Mouse (Mus musculus) heart, adult 2 months (tissue): ENCODE results near the gene Hps5. TPM values are rescaled to one million over a fixed set of nuclear protein-coding genes. Genes with fewer than 3 reads are reported as not detected.
A peak's percentile ranks its signal among the peaks of the same experiment; 100 is the strongest.
"Not testable (repeated sequence)": the region's sequence is repeated elsewhere in the genome, so short reads cannot be mapped to it uniquely, and the experiment has no call there.

Experiments
- DNase-seq, 2 experiments: peaks; one replicate each; pipeline ENCODE4 v3.0.0; 2021
- H3K27ac ChIP-seq: fragments of 200-600 bp; 2 replicates; pipeline ENCODE4 v1.8.1; 2022
- H3K27me3 ChIP-seq: fragments of 200-500 bp; 2 replicates; pipeline ENCODE4 v1.6.1; 2012; ENCODE audit warnings: mild to moderate bottlenecking, low read length, inconsistent platforms, mixed read lengths; ENCODE audit not compliant: control insufficient read depth, insufficient read depth
- H3K36me3 ChIP-seq: fragments of 200-500 bp; 2 replicates; pipeline ENCODE4 v1.6.1; 2012; ENCODE audit warnings: low read length, inconsistent platforms; ENCODE audit not compliant: control insufficient read depth, insufficient read depth
- H3K4me1 ChIP-seq: fragments of 200-500 bp; 2 replicates; pipeline ENCODE4 v1.6.1; 2011; ENCODE audit warnings: low read length; ENCODE audit not compliant: control insufficient read depth, insufficient read depth
- H3K4me3 ChIP-seq: fragments of 200-600 bp; 2 replicates; pipeline ENCODE4 v1.8.1; 2022
- H3K79me2 ChIP-seq: fragments of 200-500 bp; replicated peaks from 2 replicates; pipeline ENCODE4 v1.6.1; 2012; ENCODE audit warnings: mild to moderate bottlenecking, inconsistent platforms, low read length, moderate library complexity, mixed read lengths; ENCODE audit not compliant: control insufficient read depth, insufficient read depth
- H3K9ac ChIP-seq: fragments of 200-500 bp; 2 replicates; pipeline ENCODE4 v1.6.1; 2012; ENCODE audit warnings: low read depth, mild to moderate bottlenecking, control low read depth, inconsistent platforms, low read length, mixed read lengths
- CTCF ChIP-seq: fragments of 200-600 bp; IDR thresholded peaks from 2 replicates; pipeline ENCODE4 v1.8.1; 2022; ENCODE audit warnings: antibody characterized with exemption, mild to moderate bottlenecking, moderate library complexity
- EP300 ChIP-seq: fragments of 200-500 bp; IDR thresholded peaks from 2 replicates; pipeline ENCODE4 v1.6.1; 2011; ENCODE audit warnings: low read depth, low read length, control low read depth; ENCODE audit not compliant: insufficient read depth
- POLR2A ChIP-seq: fragments of 200-500 bp; IDR thresholded peaks from 2 replicates; pipeline ENCODE4 v1.6.1; 2011; ENCODE audit warnings: mild to moderate bottlenecking, low read depth, low read length, control low read depth; ENCODE audit not compliant: insufficient read depth
- WGBS: fragments of 180-500 bp; shearing (Covaris S2); methylation state at CpG from one replicate; pipeline ENCODE4 v1.1.7; 2018; 5-methylcytosine and 5-hydroxymethylcytosine counted together
- intact Hi-C: fragments of 180-260 bp; cut with DNase I; formaldehyde crosslinking; loops from one replicate; pipeline ENCODE4 v1.15.1; 2025
- polyA plus RNA-seq: library from polyadenylated mRNA; depleted of rRNA; stranded (reverse); fragments of >200 nt; gene quantifications from 2 replicates; pipeline ENCODE4 v1.2.3, GENCODE M21; 2012
- total RNA-seq, 2 experiments: library from RNA; stranded (reverse); gene quantifications; 2 replicates each; pipeline ENCODE4 v1.2.3; 2021

Gene Hps5
- total and polyA plus RNA-seq, 3 experiments: 5.2 to 9.2 (median 7.5) TPM

- TF ChIP-seq POLR2A: no peak
- 0 out of 2 replicates have a peak, but pooled peaks have one; percentile 13 for TF ChIP-seq EP300
- H3K79me2 ChIP-seq: no peaks in the 10 kb centered on the region
- H3K4me1 ChIP-seq: peaks cover 12% of the 10 kb centered on the region
- H3K9ac ChIP-seq: no peak overlapping the region
- DNase-seq: peak in 1 of 2 experiments; percentile 50
- no peak overlapping the region; the same call in 1 of the 2 replicates for H3K27ac ChIP-seq
- intact Hi-C loops: no loop called here
- H3K36me3 ChIP-seq: no peaks in the 10 kb centered on the region
- WGBS: 35% methylated on average over 13 of the region's 13 CpGs
- no peak overlapping the region for H3K4me3 ChIP-seq
- no peaks in the 10 kb centered on the region for H3K27me3 ChIP-seq
Observed at GRCm38 (mm10) chr7:46830799-46831590, 35.1 kb upstream of the Hps5 start.

GRCm38 (mm10) chr7:46829911-46830310 is 34.0 kb upstream of the Hps5 start:
- whole genome bisulfite sequencing: 87% methylated on average over 12 of the region's 12 CpGs
- H3K36me3 ChIP-seq: no peaks in the 10 kb centered on the region
- H3K27ac ChIP-seq: no peak overlapping the region
- no peak for TF ChIP-seq EP300
- no peak for TF ChIP-seq CTCF
- no peak for TF ChIP-seq POLR2A
- H3K27me3 ChIP-seq: no peaks in the 10 kb centered on the region
- no peak overlapping the region for H3K9ac ChIP-seq
- H3K4me1 ChIP-seq: peaks cover 12% of the 10 kb centered on the region
- no peak for DNase-seq
- no peaks in the 10 kb centered on the region for H3K79me2 ChIP-seq
- intact Hi-C loops: loop anchor here (2.0 kb wide), 1 partner anchor 15 kb away; no protein-coding TSS in a partner anchor
- H3K4me3 ChIP-seq: no peak overlapping the region

GRCm38 (mm10) chr7:46827803-46828184 is 31.9 kb upstream of the Hps5 start:
- Histone ChIP-seq H3K4me1 (peaks cover 8% of the 10 kb centered on the region), H3K36me3 (no peaks in the 10 kb centered on the region), H3K27me3 (no peaks in the 10 kb centered on the region), H3K27ac (no peak overlapping the region), H3K9ac (no peak overlapping the region), H3K4me3 (no peak overlapping the region), H3K79me2 (no peaks in the 10 kb centered on the region)
- intact Hi-C loops: loop anchor here (2.0 kb wide), 1 partner anchor 17 kb away; no protein-coding TSS in a partner anchor
- TF ChIP-seq EP300 (no peak), CTCF (no peak), POLR2A (no peak)
- DNase-seq: no peak
- WGBS: 93% methylated on average over 2 of the region's 2 CpGs

GRCm38 (mm10) chr7:46827046-46827802 is 31.4 kb upstream of the Hps5 start:
- intact Hi-C loops: no loop called here
- Histone ChIP-seq H3K4me3 (no peak overlapping the region), H3K27me3 (no peaks in the 10 kb centered on the region), H3K27ac (no peak overlapping the region), H3K9ac (no peak overlapping the region), H3K79me2 (no peaks in the 10 kb centered on the region), H3K36me3 (no peaks in the 10 kb centered on the region), H3K4me1 (peaks cover 8% of the 10 kb centered on the region)
- TF ChIP-seq POLR2A: no peak
- TF ChIP-seq CTCF: no peak
- no peak for TF ChIP-seq EP300
- no peak for DNase-seq
- WGBS: 29% methylated on average over 20 of the region's 20 CpGs

- H3K27ac ChIP-seq, H3K36me3 ChIP-seq, intact Hi-C loops, DNase-seq, H3K9ac ChIP-seq, H3K4me1 ChIP-seq, H3K4me3 ChIP-seq, H3K27me3 ChIP-seq, H3K79me2 ChIP-seq: not testable (repeated sequence)
- 93% methylated on average over 15 of the region's 15 CpGs for WGBS
Observed at GRCm38 (mm10) chr7:46820876-46821632, 25.2 kb upstream of the Hps5 start.
